Mouse (Mus musculus) kidney, postnatal 10 days (tissue): ENCODE measurements around the gene Cadps.
A peak's percentile ranks its signal among the peaks of the same experiment; 100 is the strongest.
"Not testable (repeated sequence)": the region's sequence is repeated elsewhere in the genome, so short reads cannot be mapped to it uniquely, and the experiment has no call there.

Experiments used
- DNase-seq: peaks from one replicate; pipeline ENCODE4 v3.0.0; 2021; ENCODE audit warnings: mixed read lengths

Cadps gene

DNA sequence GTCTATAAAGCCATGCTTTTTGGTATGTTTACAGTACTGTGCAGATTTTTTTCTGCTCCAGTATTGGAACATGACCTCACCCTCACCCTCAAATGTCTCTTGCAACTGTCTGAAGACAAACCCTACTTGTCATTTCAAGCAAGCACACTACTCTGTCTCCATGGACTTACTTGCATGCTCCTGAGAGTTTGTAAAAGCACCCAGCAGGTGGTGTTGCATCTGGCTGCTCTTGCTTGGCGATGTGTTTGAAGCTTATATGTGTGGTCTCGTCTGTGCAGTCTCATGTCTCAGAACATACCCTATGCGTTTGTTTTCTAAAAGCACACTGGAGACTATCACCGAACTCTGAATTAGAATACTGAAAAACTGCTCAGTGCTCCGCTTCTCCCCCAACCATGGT is 241.2 kb downstream of the Cadps start:
- DNase-seq, result no peak

DNA sequence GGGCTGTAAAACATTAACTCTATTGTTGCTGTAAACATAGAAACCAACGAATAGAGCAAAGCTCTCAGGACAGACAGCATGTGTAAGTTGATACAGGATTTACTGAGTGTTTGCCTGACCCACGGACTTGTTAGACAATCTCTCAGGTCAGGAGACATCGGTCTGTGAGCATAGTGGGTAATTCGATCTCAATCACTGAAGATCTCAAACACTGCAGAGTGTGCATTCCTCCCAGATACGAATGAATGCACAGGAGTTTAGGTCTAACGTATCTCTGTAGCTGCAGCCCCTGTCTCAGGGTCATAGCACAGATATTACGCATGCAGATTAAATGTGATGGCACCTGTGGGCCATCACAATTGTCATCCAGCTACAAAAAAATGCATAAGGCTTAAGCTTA is 242.1 kb downstream of the Cadps start:
- DNase-seq, result no peak

GRCm38 (mm10) chr14:12578156-12578555 is 244.7 kb downstream of the Cadps start:
- no peak for DNase-seq

GRCm38 (mm10) chr14:12577475-12578140 is 245.3 kb downstream of the Cadps start:
- no peak for DNase-seq

DNA sequence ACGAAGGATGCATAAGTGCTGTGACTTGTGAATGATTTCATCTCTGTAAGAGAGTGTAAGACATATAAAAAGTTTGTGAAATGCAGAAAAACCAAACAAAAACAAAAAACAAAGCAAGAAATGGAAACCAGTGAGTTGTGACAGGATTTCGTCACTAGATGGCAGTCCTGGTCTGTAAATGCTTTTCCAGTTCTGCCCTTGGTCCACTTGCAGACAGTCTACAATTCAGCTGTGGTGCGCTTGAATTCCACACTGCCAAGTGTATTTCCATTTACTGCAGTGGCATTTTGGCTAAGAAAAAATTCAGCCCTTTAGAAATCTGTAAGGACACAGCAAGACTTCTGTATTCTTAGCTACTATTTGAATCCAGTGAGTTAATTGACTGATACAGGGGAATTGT is 247.8 kb downstream of the Cadps start:
- DNase-seq, result peak; percentile 51

- no peak for DNase-seq
Measured at GRCm38 (mm10) chr14:12574336-12574735, 248.5 kb downstream of the Cadps start.

DNA sequence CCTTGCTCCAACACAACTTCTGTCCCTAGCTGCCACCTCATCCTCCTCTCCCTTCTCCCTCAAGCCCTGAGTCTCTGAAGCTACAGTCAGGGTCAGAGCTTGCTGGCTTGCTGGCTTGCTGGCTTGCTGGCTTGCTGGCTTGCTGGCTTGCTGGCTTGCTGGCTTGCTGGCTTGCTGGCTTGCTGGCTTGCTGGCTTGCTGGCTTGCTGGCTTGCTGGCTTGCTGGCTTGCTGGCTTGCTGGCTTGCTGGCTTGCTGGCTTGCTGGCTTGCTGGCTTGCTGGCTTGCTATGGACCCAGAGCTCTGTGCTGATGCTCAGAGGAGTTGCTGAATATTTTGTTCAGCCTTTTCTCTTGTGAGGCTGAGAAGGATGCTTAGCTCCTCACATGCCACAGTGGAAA is 261.1 kb downstream of the Cadps start:
- not testable (repeated sequence) for DNase-seq

GRCm38 (mm10) chr14:12560233-12560577 is 262.7 kb downstream of the Cadps start:
- DNase-seq, result no peak

DNA sequence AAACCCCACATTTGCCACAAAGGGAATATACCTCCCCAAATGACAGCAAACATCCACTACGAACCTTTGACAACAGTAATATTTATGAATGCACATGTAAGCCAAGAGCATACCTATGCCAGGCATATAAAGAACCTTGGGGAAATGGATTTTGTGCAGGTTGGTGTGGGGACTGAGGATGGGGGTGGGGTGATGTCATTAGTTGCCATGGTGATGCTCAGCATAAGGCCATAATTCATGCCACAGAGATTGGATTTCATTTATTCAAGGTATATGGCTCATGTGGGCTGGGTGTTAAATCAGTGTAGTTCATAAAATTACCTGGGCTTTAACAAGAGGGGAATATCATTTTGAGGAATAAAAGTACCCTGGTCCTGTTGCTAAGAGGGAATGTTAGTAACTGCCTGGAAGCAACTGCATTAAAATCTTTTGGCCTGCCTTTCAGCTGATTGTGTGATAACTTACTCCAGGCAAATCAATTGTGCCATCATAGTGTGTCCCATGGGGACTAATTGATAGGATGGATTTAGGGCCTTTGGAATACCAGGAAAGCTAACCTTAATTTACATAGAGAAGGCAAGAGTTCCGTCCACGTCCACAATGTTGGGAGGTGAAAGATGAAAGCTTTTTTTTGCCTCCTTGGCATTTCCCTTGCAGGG is 263.2 kb downstream of the Cadps start:
- DNase-seq, result no peak

DNA sequence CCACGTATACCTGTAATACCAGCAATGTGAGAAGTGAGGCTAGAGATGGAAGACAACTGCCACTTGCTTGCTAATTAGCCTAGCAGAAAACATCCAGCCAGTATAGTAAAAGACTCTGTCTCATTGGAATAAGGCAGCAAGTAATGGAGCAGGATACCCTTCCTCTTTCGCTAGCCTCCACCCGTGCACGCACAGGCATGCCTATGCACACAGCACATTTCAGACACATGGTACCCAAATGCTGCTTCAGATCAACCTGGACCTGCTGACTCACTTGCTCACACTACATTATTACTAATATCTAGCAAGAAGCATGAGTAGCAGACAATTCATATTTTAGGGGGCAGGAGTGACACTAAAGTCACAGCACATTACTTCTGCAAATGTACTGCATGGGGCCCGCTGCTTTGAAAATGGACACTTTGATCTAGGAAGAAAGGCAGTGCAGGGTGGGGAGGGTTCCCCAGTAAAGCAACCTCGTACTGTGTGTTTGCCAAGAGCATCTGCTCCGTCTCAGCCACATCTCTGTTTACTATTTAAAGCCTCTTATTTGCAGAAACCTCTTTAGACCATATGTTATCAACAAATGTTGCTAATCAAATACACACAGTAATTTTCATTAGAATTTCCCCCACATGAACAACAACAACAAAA is 263.8 kb downstream of the Cadps start:
- DNase-seq, result no peak

DNA sequence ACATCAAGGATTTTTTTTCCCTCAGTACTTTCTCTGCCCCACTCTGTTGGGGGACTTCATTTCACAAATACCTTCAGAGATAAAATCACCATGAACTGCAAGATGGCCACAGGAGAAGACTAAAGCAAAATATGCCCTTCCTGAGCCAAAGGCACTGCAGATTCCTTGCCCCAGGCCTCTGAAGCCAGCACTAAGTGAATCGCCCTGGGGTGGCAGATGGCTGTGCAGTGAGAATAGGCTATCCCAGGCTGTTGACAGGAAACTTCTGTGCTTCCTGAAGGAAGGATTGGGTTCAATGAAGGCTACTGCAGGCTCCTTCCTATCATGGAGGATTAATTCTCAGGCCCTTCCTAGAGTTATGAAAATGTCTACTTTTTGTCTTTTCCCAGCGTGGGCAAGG is 268.4 kb downstream of the Cadps start:
- no peak for DNase-seq

DNA sequence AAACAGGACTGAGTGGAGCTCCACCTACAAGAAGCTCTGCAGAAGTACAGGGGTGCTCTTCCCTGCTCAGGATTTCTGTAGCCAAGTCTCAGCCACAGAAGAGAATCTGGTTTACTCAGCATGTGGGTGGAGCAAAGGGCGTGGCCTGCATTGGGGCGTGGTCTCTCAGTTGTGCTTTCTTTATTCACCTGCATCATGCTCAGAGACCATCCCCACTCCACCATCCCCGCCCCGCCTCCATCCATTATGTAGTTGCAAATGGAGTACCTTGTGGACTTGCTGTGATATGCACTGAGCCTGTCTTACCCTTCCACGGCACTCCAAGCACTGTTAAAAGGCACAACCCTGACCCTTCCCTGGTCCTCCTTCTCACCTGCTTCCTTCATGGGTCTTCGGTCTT is 271.5 kb downstream of the Cadps start:
- DNase-seq, result no peak

DNA sequence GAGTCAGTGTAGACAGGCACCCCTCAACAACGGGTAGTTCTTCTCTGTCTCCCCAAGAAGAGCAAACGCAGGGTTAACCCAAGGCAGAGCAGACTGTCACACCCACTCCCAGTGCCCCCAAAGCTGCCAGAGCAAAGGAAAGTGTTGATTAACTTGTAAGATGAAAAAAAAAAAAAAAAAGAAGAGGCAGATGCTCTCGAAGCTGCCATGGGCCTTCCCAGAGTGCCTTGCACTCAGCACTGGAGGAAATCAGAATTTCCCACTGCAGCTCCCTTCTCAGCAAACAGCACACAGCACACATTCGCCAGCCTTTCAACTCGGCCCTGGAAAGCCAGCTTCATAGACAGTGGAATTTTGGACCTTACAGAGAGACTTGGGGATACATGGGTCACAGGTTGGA is 271.9 kb downstream of the Cadps start:
- DNase-seq, result no peak

DNA sequence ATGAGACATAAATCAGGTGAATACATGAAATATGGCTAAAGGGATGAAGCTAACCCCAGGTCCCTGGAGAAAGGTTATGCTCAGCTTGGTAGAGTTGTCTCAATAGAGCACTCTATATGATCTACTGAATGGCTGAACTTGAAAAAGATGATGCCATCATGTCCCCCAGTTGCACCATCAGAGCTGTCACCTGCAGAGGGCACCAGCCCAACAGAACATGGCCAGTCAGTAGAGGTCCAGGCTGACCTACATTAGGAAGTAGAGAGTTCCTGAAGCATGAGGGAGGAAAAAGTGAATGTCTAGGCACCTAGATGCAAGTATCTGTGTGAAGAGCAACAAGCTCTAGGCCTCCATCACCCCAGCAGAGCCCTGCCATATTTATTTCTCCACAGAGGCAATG is 273.6 kb downstream of the Cadps start:
- no peak for DNase-seq

GRCm38 (mm10) chr14:12547496-12547895 is 275.4 kb downstream of the Cadps start:
- DNase-seq, result no peak

- DNase-seq, result no peak
Measured at GRCm38 (mm10) chr14:12541733-12542132, 281.1 kb downstream of the Cadps start.

DNA sequence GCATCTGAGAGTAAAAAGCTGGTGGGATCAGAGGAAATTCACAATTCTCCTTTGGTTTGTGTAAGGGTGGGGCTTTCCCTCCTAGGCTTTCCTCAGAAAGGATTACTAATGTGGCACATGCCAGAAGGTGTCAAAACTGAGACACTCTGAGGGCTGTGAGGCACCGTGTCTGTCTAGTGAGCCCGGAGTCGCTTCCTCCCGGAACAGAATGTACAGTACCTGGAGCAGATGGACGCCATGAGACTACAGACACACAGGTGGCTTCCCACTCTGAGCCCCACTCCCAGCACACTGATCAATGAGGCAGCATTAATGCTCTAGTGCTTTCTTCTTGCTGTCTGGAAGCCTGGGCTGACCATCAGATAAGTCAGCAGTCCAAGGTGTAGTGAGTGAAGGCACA is 283.8 kb downstream of the Cadps start:
- no peak for DNase-seq

- DNase-seq, result peak; percentile 43
Measured at GRCm38 (mm10) chr14:12531101-12531500, 291.8 kb downstream of the Cadps start.

DNA sequence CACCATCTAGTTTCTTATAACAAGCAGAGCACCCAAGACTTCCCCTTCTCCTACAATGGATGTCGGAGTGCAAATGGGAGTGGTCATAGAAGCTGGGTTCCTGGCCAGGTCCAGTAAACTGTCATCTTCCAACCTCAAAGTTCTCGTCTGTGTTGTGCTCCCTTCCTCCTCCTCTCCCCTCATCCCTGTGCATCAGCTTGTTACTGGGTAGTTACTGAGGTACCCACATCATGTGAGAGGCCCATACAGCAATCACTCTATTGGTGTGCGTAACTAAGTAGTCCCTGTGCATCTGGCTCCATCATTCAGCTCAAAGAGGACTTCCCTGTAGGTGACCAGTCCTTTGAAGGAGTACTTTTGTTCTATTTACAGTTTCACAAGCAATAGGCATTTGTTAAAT is 292.3 kb downstream of the Cadps start:
- no peak for DNase-seq

DNA sequence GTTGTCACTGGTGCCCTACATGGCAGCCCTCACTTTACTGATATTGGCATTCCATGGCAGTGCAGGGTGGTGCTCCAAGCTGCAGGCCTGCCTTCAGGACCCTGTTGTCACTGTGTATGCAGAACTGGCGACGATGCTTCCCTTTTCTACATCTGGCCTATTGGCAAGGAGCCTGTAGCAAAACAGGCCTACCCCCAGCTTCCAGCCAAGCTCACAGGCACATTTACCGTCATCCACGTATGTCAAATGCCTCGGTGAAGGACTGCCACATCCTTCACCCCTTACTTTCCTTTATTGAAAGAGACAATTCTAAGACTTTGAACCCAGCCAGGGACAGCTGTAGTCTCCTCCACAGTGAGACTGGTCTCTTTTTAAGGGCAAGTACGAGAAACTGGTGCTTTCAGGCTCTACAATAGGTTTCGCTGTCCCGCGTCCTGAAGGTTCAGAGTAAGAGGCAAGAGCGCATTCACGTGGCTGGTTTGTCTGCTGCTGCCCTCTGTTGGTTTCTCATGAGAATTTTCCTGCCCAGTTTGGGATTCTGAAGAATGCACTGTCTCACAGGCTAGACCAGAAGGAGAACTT is 292.8 kb downstream of the Cadps start:
- peak; percentile 74 for DNase-seq

DNA sequence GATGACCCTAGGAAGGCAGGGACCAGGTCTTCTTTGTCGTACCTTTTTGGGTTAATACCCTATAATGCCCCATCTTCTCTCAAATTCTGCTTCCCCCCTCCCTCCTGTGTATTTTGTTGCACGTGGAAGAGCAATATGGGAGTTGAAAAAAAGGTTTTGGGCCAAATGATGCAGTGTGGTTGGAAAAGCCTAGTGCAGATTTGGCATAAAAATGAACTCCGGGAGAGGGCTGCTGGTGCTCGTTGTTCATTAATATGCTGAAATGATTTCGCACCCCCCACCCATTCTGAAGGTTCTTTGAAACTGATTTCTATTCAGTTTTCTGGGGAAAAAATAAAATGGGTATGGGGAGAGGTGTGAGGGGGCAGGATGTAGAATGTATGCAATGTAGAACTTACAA is 295.6 kb downstream of the Cadps start:
- DNase-seq, result no peak

- DNase-seq, result no peak
Measured at GRCm38 (mm10) chr14:12507018-12507417, 315.9 kb downstream of the Cadps start.

GRCm38 (mm10) chr14:12504191-12504947 is 318.5 kb downstream of the Cadps start:
- no peak for DNase-seq
